Mouse (Mus musculus): ENCODE results near the gene Tspan33.
A peak's percentile ranks its signal among the peaks of the same experiment; 100 is the strongest.

The Tspan33 gene

GRCm38 (mm10) chr6:29697548-29697947 lies 3.5 kb downstream of the Tspan33 start:
- DNase-seq (ENCODE audit: low spot score): no peak

- DNase-seq (ENCODE audit: low spot score): no peak
These were observed 5.2 kb downstream of the Tspan33 start for GRCm38 (mm10) chr6:29699085-29699745.

- no peak for DNase-seq (ENCODE audit: low spot score)
These were observed 7.0 kb downstream of the Tspan33 start for GRCm38 (mm10) chr6:29701051-29701450.

GRCm38 (mm10) chr6:29702126-29702525 lies 8.1 kb downstream of the Tspan33 start:
- DNase-seq (ENCODE audit: low spot score): no peak

- no peak for DNase-seq (ENCODE audit: low spot score)
These were observed 10.1 kb downstream of the Tspan33 start for GRCm38 (mm10) chr6:29704143-29704542.

- no peak for DNase-seq (ENCODE audit: low spot score)
These were observed 13.9 kb downstream of the Tspan33 start for GRCm38 (mm10) chr6:29707902-29708301.

- DNase-seq (ENCODE audit: low spot score): no peak
These were observed 17.3 kb downstream of the Tspan33 start for GRCm38 (mm10) chr6:29711318-29711717.

GRCm38 (mm10) chr6:29712011-29712584 lies 18.1 kb downstream of the Tspan33 start:
- DNase-seq (ENCODE audit: low spot score): peak; percentile 68

- DNase-seq (ENCODE audit: low spot score): peak; percentile 41
These were observed 22.8 kb downstream of the Tspan33 start for GRCm38 (mm10) chr6:29716624-29717365.

- DNase-seq (ENCODE audit: low spot score): peak; percentile 19
These were observed 23.5 kb downstream of the Tspan33 start for GRCm38 (mm10) chr6:29717541-29717940.

GRCm38 (mm10) chr6:29717952-29718521 lies 24.0 kb downstream of the Tspan33 start:
- peak; percentile 42 for DNase-seq (ENCODE audit: low spot score)

- DNase-seq (ENCODE audit: low spot score): peak; percentile 66
These were observed 24.9 kb downstream of the Tspan33 start for GRCm38 (mm10) chr6:29718894-29719329.

GRCm38 (mm10) chr6:29721890-29722289 lies 27.9 kb downstream of the Tspan33 start:
- DNase-seq (ENCODE audit: low spot score): no peak

GRCm38 (mm10) chr6:29726576-29727200 lies 32.7 kb downstream of the Tspan33 start:
- DNase-seq (ENCODE audit: low spot score): no peak

GRCm38 (mm10) chr6:29728035-29728434 lies 34.0 kb downstream of the Tspan33 start:
- DNase-seq (ENCODE audit: low spot score): no peak

GRCm38 (mm10) chr6:29729491-29729890 lies 35.5 kb downstream of the Tspan33 start:
- no peak for DNase-seq (ENCODE audit: low spot score)

- no peak for DNase-seq (ENCODE audit: low spot score)
These were observed 41.3 kb downstream of the Tspan33 start, which contains the start of gene Smo for GRCm38 (mm10) chr6:29735336-29735688. Gene Smo, plus strand, starts transcription at chr6:29735503.

- DNase-seq (ENCODE audit: low spot score): no peak
These were observed 41.8 kb downstream of the Tspan33 start for GRCm38 (mm10) chr6:29735689-29736451.

GRCm38 (mm10) chr6:29736610-29737458 lies 42.8 kb downstream of the Tspan33 start:
- DNase-seq (ENCODE audit: low spot score): no peak

- peak; percentile 50 for DNase-seq (ENCODE audit: low spot score)
These were observed 57.6 kb downstream of the Tspan33 start for GRCm38 (mm10) chr6:29751466-29752152.

Measured in layer of hippocampus, adult 11-12 months (tissue).